Mouse (Mus musculus): ENCODE measurements at regions not wholly inside any gene's neighbourhood (a gene's known extent, or its start where the extent isn't known, plus 50 kb on each side); places are given as distances from the start of the nearest gene placed in this dataset.
"Not testable (repeated sequence)": the region's sequence is repeated elsewhere in the genome, so short reads cannot be mapped to it uniquely, and the experiment has no call there.

DNA sequence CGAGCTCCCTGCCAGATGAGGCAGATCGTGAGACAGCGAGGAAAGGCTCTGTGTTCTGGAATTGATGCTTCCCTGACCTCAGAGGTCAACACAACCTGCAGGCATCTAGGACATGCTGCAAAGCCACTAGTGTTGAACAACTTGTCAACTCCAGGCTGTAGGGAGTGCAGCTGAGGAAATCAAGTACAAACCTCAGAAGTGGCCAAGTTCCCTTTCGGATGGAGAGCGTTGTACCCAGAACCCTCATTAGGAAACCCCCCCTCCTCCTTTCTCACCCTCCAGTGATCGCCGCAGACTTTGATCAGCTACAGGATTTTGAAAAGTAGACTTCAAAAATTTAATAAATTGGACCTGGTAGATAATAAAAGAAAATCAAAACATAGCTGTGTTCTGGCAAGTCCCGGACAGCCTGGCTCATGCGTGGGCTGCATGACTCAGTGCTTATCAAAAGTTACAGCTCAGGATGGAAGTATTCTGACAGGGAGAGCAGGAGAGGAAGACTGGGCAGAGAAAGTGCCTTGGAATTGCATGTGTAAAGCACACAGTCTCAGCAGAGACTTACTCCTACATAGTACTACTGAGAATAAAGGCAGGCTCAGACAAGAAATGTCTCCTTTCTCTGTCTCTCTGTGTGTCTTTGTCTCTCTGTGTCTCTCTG is 224.2 kb downstream of the Diras2 start:
- no peak for DNase-seq (ENCODE audit: low spot score)
- WGBS: 69% methylated on average over 9 of the region's 9 CpGs

DNA sequence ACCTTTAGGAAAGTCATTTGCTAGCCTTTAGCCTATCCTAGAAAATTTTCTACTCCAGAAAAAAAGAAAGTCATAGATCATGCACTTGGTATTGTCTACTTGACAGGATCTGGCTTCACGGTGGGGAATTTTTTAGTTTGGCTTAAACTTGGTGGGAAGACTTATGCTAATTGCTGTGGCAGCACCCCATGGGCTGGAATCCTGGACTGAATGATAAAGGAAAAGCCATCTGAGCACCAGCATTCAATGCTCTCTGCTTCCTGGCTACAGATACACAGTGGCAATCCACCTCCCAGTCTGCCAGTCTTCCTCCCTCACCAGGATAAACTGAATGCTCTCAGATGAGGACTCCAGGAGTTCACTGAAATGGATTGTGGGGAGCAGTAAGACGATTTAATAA is 220.1 kb downstream of the Diras2 start:
- 58% methylated on average over 2 of the region's 2 CpGs for WGBS
- H3K4me1 ChIP-seq: no peaks in the 10 kb centered on the region
- DNase-seq (ENCODE audit: low spot score): no peak
- no peaks in the 10 kb centered on the region for H3K36me3 ChIP-seq
- no peaks in the 10 kb centered on the region for H3K9me3 ChIP-seq (replicated peaks)
- no peaks in the 10 kb centered on the region for H3K27me3 ChIP-seq (ENCODE audit: low read depth, poor library complexity, severe bottlenecking)
- no peak overlapping the region for H3K27ac ChIP-seq
- no peak overlapping the region for H3K4me3 ChIP-seq

More for the DNA sequence above, 224.2 kb downstream of the Diras2 start:
- no peak overlapping the region for H3K4me3 ChIP-seq
- H3K27me3 ChIP-seq (ENCODE audit: low read depth, poor library complexity, severe bottlenecking): no peaks in the 10 kb centered on the region
- H3K27ac ChIP-seq: no peak overlapping the region
- H3K9me3 ChIP-seq (replicated peaks): no peaks in the 10 kb centered on the region
- H3K36me3 ChIP-seq: no peaks in the 10 kb centered on the region
- no peaks in the 10 kb centered on the region for H3K4me1 ChIP-seq

DNA sequence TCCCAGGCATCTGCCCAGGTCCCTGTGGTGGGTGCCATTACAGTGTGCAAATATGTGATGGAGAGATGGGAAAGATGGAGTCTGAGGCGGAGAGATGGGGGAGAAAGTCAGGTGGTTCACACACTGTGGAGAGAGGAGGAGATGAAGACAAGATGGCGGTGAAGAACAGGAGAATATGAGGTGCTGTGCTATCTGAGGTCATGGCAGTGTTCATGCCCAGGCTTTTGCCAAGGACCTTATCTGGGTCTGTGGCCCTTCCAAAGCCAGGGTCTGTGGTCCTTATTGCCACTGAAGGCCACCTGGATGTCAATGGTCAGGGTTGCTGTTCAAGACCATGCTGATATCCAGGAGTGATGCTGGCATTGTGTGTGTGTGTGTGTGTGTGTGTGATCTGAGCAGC is 212.8 kb downstream of the Diras2 start:
- Histone ChIP-seq H3K27me3 (ENCODE audit: low read depth, poor library complexity, severe bottlenecking) (no peaks in the 10 kb centered on the region), H3K27ac (no peak overlapping the region), H3K4me1 (no peaks in the 10 kb centered on the region), H3K36me3 (no peaks in the 10 kb centered on the region), H3K9me3 (replicated peaks) (no peaks in the 10 kb centered on the region), H3K4me3 (no peak overlapping the region)
- no peak for DNase-seq (ENCODE audit: low spot score)
- 90% methylated on average over 2 of the region's 2 CpGs for WGBS

DNA sequence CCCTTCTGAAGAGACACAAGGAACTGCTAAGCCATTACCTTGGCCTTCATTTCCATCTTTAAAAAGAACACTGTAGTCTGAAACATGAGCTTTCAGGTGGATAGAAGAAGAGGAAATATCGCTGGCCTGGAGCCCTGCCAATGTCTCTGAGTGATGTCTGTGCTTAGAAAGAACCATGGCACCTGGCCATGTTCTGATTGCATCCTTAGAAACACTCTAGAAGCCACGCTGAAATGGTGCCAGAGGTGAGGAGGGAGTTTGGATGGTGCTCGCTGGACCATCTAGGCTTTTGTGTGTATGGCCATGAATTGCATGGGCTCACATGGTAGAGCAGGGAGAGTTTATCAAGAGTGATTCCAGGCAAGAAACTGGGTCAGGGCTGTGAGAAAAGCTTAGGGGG is 207.4 kb downstream of the Diras2 start:
- H3K27me3 ChIP-seq (ENCODE audit: low read depth, poor library complexity, severe bottlenecking): no peaks in the 10 kb centered on the region
- no peak overlapping the region for H3K27ac ChIP-seq
- no peak overlapping the region for H3K4me3 ChIP-seq
- DNase-seq (ENCODE audit: low spot score): no peak
- no peaks in the 10 kb centered on the region for H3K4me1 ChIP-seq
- no peaks in the 10 kb centered on the region for H3K36me3 ChIP-seq
- no peaks in the 10 kb centered on the region for H3K9me3 ChIP-seq (replicated peaks)
- WGBS: 83% methylated on average over 3 of the region's 3 CpGs

DNA sequence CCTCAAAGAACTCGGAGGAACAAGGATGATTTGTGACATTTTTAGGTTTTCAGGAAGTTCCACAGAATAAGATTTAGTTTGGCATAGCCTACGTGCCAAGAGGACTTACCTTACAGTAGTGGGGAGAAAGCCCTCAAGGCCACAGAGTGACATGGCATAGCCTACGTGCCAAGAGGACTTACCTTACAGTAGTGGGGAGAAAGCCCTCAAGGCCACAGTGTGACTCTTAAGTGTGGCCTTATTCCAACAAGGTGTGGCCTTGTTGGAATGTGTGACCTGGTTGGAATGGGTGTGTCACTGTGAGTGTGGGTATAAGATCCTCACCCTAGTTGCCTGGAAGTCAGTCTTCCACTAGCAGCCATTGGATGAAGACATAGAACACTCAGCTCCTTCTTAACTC is 206.7 kb downstream of the Diras2 start:
- not testable (repeated sequence) for DNase-seq (ENCODE audit: low spot score); H3K36me3 ChIP-seq
- 86% methylated on average over 3 of the region's 3 CpGs for WGBS

DNA sequence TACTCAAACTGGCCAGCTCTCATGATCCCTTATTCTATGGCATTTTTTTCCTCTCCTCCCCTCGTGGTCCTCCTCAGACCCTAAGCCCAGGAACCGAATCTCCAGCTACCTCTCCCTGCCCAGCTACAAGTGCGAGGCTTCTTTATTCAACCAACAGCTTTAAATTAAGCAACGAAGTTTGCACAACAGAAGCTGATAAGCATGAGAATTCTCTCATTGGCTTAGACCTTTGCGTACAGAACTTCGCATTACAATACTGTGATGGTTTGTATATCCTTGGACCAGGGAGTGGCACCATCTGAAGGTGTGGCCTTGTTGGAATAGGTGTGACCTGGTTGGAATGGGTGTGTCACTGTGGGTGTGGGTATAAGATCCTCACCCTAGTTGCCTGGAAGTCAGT is 205.4 kb downstream of the Diras2 start:
- not testable (repeated sequence) for H3K4me1 ChIP-seq; DNase-seq (ENCODE audit: low spot score); H3K27me3 ChIP-seq (ENCODE audit: low read depth, poor library complexity, severe bottlenecking); H3K36me3 ChIP-seq; H3K9me3 ChIP-seq (replicated peaks); H3K4me3 ChIP-seq; H3K27ac ChIP-seq
- WGBS: 88% methylated on average over 6 of the region's 6 CpGs

More for the DNA sequence above, 206.7 kb downstream of the Diras2 start:
- H3K4me3 ChIP-seq; H3K9me3 ChIP-seq (replicated peaks); H3K27me3 ChIP-seq (ENCODE audit: low read depth, poor library complexity, severe bottlenecking); H3K4me1 ChIP-seq; H3K27ac ChIP-seq: not testable (repeated sequence)

DNA sequence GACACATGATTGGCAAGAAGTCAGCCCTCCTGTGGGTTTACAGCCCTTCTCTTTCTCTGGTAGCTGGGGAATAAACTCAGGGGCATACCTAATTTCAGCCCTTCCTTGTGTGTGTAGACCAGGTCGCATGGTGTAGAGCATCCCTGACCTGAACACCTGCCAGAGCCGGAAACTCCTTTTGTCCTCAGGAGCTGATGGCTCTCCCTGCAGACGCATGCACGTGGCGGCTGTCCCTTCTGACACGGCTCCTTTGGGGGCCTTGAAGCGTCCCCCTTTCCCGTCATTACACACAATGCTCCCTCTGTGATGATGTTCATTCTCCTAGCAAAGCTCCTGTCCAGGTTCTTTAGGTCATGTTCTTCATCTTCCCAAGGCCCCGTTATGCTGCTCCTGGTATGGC is 203.3 kb downstream of the Diras2 start:
- H3K4me1 ChIP-seq: no peaks in the 10 kb centered on the region
- H3K36me3 ChIP-seq: no peaks in the 10 kb centered on the region
- H3K4me3 ChIP-seq: no peak overlapping the region
- DNase-seq (ENCODE audit: low spot score): peak; percentile 22
- H3K27me3 ChIP-seq (ENCODE audit: low read depth, poor library complexity, severe bottlenecking): no peaks in the 10 kb centered on the region
- H3K9me3 ChIP-seq (replicated peaks): no peaks in the 10 kb centered on the region
- H3K27ac ChIP-seq: no peak overlapping the region
- WGBS: 91% methylated on average over 9 of the region's 9 CpGs

DNA sequence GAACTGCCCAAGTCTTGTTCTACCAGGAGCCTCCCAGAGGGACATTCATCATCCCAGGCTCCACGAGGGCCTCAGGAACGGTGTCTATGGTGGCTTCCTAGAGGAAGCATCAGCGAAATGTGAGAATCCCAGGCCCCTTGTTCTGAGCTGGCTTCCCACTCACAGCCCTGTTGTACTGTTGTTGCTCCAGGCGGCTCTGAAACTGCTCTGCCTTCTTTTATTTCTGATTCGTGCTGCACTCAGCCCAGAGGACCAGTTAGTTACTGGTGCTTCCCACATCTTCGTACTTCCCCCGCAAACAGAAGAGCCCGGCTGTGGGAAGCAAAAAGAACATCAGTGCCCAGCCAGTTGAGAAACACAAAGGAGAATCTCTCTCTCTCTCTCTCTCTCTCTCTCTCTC is 202.3 kb downstream of the Diras2 start:
- H3K9me3 ChIP-seq (replicated peaks): no peaks in the 10 kb centered on the region
- no peak overlapping the region for H3K4me3 ChIP-seq
- H3K27ac ChIP-seq: no peak overlapping the region
- WGBS: 72% methylated on average over 8 of the region's 8 CpGs
- H3K4me1 ChIP-seq: no peaks in the 10 kb centered on the region
- DNase-seq (ENCODE audit: low spot score): no peak
- H3K27me3 ChIP-seq (ENCODE audit: low read depth, poor library complexity, severe bottlenecking): no peaks in the 10 kb centered on the region
- no peaks in the 10 kb centered on the region for H3K36me3 ChIP-seq

DNA sequence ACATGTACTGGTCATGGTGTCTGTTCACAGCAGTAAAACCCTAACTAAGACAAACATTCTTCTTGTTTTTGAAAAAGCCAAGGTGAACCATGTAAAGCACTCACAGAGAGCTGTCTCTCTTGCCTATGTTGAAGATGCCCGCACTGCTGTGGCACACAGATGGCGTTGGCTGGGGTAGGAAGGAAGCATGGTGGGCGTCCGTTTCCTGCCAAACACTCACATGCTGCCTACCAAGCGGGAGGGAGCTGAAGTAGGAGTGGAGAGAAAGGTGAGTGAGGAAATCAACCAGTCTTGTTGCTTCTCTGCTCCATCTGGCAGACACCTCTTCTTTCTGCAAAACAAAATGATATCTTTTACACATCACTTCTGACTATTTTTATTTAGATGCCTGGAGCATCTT is 200.0 kb downstream of the Diras2 start:
- peak; percentile 1 for DNase-seq (ENCODE audit: low spot score)
- Histone ChIP-seq H3K27me3 (ENCODE audit: low read depth, poor library complexity, severe bottlenecking) (no peaks in the 10 kb centered on the region), H3K36me3 (no peaks in the 10 kb centered on the region), H3K27ac (no peak overlapping the region), H3K4me3 (no peak overlapping the region), H3K4me1 (no peaks in the 10 kb centered on the region), H3K9me3 (replicated peaks) (no peaks in the 10 kb centered on the region)
- 89% methylated on average over 5 of the region's 5 CpGs for WGBS

DNA sequence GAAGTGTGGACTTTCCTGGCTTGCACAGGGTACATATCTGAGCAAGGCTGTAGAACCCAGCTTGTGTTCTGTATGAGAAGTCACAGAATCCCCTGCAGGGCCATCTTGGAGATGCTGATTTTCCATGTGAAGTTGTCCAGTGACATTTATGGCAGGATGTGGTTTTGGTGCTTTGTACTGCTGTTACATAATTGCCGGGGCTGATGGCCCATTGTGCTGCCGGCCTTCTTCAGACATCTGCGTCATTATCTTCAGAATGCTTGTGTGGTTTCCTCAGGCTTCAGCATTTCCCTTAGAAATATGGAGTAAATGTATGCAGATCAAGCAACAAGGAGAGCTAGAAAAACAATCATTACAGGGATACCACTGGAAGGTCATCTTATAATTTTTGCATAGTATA is 196.1 kb downstream of the Diras2 start:
- Histone ChIP-seq H3K27me3 (ENCODE audit: low read depth, poor library complexity, severe bottlenecking) (no peaks in the 10 kb centered on the region), H3K27ac (no peak overlapping the region), H3K36me3 (no peaks in the 10 kb centered on the region), H3K4me1 (peaks cover 6% of the 10 kb centered on the region; the same call in 1 of the 2 replicates), H3K9me3 (replicated peaks) (no peaks in the 10 kb centered on the region), H3K4me3 (no peak overlapping the region)
- 88% methylated on average over 3 of the region's 3 CpGs for WGBS
- no peak for DNase-seq (ENCODE audit: low spot score)

DNA sequence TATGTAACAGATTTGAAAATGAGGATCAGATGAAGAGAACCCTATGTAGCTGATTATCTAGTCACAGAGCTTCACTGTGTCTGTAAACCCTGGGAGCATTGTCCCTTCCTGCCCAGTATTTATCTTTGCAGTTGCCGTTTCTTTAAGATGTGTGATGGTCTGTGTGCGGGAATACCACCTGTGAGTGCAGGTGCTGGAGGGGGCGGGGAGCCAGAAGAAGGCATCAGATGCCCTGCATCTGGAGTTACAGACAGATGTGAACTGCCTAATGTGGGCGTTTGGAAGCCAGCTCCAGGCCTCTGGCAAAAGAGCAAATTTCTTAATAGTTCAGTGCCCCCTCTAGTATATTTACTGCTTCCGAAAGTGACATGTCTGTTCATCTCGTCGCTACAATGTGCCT is 193.1 kb downstream of the Diras2 start:
- 79% methylated on average over 7 of the region's 7 CpGs for WGBS
- Histone ChIP-seq H3K9me3 (replicated peaks) (no peaks in the 10 kb centered on the region), H3K27ac (no peak overlapping the region), H3K36me3 (no peaks in the 10 kb centered on the region), H3K4me3 (no peak overlapping the region), H3K27me3 (ENCODE audit: low read depth, poor library complexity, severe bottlenecking) (no peaks in the 10 kb centered on the region), H3K4me1 (peaks cover 6% of the 10 kb centered on the region; the same call in 1 of the 2 replicates)
- no peak for DNase-seq (ENCODE audit: low spot score)

DNA sequence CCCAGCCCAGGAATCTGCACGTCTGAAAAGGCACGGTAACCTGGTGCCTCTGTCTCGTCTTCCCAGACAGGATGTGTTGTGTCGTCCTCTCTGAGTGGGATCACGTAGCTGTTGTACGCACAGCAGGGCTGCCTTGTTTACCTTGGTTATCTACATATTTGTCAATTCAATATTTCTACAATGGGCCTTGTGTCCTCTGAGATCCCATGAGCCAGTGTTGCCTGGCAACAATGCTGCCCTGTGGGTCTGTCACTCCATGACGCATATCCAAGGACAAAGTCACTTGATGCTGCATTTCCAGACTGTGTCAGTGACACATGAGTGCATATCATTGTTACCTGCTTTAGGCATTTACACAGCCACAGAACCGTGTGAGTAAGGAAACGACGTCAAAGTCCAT is 191.9 kb downstream of the Diras2 start:
- H3K4me1 ChIP-seq: peaks cover 6% of the 10 kb centered on the region; the same call in 1 of the 2 replicates
- H3K36me3 ChIP-seq: no peaks in the 10 kb centered on the region
- 82% methylated on average over 10 of the region's 10 CpGs for WGBS
- no peak overlapping the region for H3K27ac ChIP-seq
- DNase-seq (ENCODE audit: low spot score): no peak
- H3K4me3 ChIP-seq: no peak overlapping the region
- H3K27me3 ChIP-seq (ENCODE audit: low read depth, poor library complexity, severe bottlenecking): no peaks in the 10 kb centered on the region
- H3K9me3 ChIP-seq (replicated peaks): no peaks in the 10 kb centered on the region

DNA sequence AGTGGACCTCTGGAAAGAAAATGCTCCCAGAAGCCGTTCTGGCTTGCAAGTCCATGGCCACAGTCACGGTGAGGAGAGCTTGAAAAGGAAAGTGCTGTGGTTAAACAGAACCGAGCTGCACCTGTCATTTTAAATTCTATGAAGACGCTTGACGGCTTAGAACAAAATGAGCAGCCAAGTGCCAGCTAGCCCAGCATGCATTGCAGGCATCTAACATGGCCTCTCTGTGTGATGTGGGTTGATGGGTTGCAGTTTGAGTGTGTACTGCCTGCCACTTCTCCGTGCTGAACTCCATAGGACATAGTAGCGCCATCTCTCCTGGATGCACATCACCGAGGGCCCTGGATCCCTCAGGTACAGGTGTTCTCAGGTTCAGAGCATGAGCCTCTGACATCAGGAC is 189.1 kb downstream of the Diras2 start:
- DNase-seq (ENCODE audit: low spot score): no peak
- Histone ChIP-seq H3K27ac (no peak overlapping the region), H3K4me1 (peaks cover 6% of the 10 kb centered on the region; the same call in 1 of the 2 replicates), H3K27me3 (ENCODE audit: low read depth, poor library complexity, severe bottlenecking) (no peaks in the 10 kb centered on the region), H3K36me3 (no peaks in the 10 kb centered on the region), H3K9me3 (replicated peaks) (no peaks in the 10 kb centered on the region), H3K4me3 (no peak overlapping the region)
- 87% methylated on average over 8 of the region's 8 CpGs for WGBS

DNA sequence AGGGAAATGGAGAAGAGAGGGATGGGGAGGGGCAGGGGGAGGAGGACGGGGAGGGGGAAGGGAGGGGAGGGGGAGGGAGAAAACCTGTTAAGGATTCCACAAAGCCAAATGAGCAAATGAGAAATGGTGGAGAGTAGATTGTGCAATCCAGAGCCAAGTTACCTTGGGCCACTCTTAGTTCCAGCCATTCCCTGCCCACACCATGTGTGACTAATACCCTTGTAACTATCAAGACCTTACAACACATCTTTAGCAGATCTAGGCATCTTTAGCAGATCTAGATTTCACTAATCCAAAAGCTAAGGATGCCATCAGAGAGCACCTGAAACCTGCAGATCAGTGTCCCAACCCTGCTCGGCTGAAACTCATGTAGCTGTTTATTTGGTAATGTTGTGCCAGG is 186.7 kb downstream of the Diras2 start:
- Histone ChIP-seq H3K4me3 (no peak overlapping the region), H3K27ac (no peak overlapping the region), H3K9me3 (replicated peaks) (no peaks in the 10 kb centered on the region), H3K27me3 (ENCODE audit: low read depth, poor library complexity, severe bottlenecking) (no peaks in the 10 kb centered on the region), H3K4me1 (peaks cover 1% of the 10 kb centered on the region; the same call in 1 of the 2 replicates), H3K36me3 (no peaks in the 10 kb centered on the region)
- 70% methylated on average over 2 of the region's 2 CpGs for WGBS
- no peak for DNase-seq (ENCODE audit: low spot score)
